9 mouse cellular contexts compared by ENCODE assay signal in genomic region chr1:82286190-82287051, GRCm38 (mm10). TPM values are rescaled to one million over a fixed set of nuclear protein-coding genes. Genes with fewer than 3 reads are reported as not detected.
A peak's percentile ranks its signal among the peaks of the same experiment; 100 is the strongest.
DNase-seq lines count a peak whose midpoint lies in the region; ATAC-seq and TF ChIP-seq lines count a peak whose summit lies in the region.
"Had no signal": no experiment of that assay in that cellular context is flagged by ENCODE, and none has a peak within 500 bp of the region (broad histone marks: within the 10 kb centered on the region; RNA-seq: fewer than 3 reads in every experiment).

No protein-coding gene starts in this region.

- peak overlapping the region; percentile 82 for H3K27ac ChIP-seq in heart, adult 2 months
- peak overlapping the region; percentile 96 for H3K27ac ChIP-seq in gastrocnemius, adult 2 months
- peak overlapping the region; percentile 4; the same call in 1 of the 2 replicates for H3K27ac ChIP-seq in kidney, embryonic 16.5 days (ENCODE audit: low read length)
- H3K27ac ChIP-seq in neural tube, embryonic 13.5 days (replicated peaks) = peak overlapping the region; percentile 64

- peak; percentile 26 to 29 for DNase-seq in heart, adult 2 months
- no peak for DNase-seq in heart, adult 8-10 months (ENCODE audit: low spot score)
- peak; percentile 28 for DNase-seq in brain, adult 2 months (ENCODE audit: low read depth, low spot score)
- DNase-seq in gastrocnemius, adult 2 months = peak; percentile 59
- DNase-seq in c-Kit-positive CD71-positive TER-119-positive erythroid progenitor cells, embryonic 14.5 days (ENCODE audit: low spot score) = no peak
- DNase-seq in thymus, adult 18-20 months = no peak

- H3K27me3 ChIP-seq in heart, adult 2 months (ENCODE audit: control insufficient read depth, insufficient read depth, low read length) = 0 out of 2 replicates have a peak, but pooled peaks cover 2% of the 10 kb centered on the region
- peaks cover 3% of the 10 kb centered on the region; the same call in 1 of the 2 replicates for H3K27me3 ChIP-seq in kidney, embryonic 16.5 days (ENCODE audit: insufficient read depth, low read length)
- H3K27me3 ChIP-seq in neural tube, embryonic 13.5 days = no peaks in the 10 kb centered on the region
- H3K27me3 ChIP-seq: Patski had no signal

- WGBS in heart, adult 2 months = 32% methylated on average over 15 of the region's 15 CpGs
- 24% methylated on average over 15 of the region's 15 CpGs for WGBS in kidney, embryonic 16.5 days
- 12% methylated on average over 15 of the region's 15 CpGs for WGBS in neural tube, embryonic 13.5 days

- TF ChIP-seq CTCF in heart, adult 2 months (IDR thresholded peaks at IDR 0.05) = no peak
- TF ChIP-seq CTCF in gastrocnemius, adult 2 months (IDR thresholded peaks at IDR 0.05) = no peak

- peak overlapping the region; percentile 67 for H3K4me3 ChIP-seq in heart, adult 2 months
- H3K4me3 ChIP-seq in gastrocnemius, adult 2 months = peak overlapping the region; percentile 82
- peak overlapping the region; percentile 42 for H3K4me3 ChIP-seq in kidney, embryonic 16.5 days (ENCODE audit: low read length)
- H3K4me3 ChIP-seq in neural tube, embryonic 13.5 days = peak overlapping the region; percentile 69

- H3K4me2 ChIP-seq in kidney, embryonic 16.5 days (replicated peaks; ENCODE audit: low read depth, low read length) = peak overlapping the region; percentile 51
- peak overlapping the region; percentile 85 for H3K4me2 ChIP-seq in neural tube, embryonic 13.5 days

- ATAC-seq in kidney, embryonic 16.5 days (ENCODE audit: low FRiP score, low TSS enrichment) = no peak
- no peak for ATAC-seq in neural tube, embryonic 13.5 days (ENCODE audit: low read depth)
- ATAC-seq: Patski had no signal

- peaks cover 7% of the 10 kb centered on the region for H3K4me1 ChIP-seq in heart, adult 2 months (ENCODE audit: control insufficient read depth, insufficient read depth, low read length)
- H3K4me1 ChIP-seq in kidney, embryonic 16.5 days (ENCODE audit: insufficient read depth, low read length) = peaks cover 42% of the 10 kb centered on the region
- H3K4me1 ChIP-seq in neural tube, embryonic 13.5 days (replicated peaks) = peaks cover 76% of the 10 kb centered on the region

- peak overlapping the region; percentile 89 for H3K9ac ChIP-seq in heart, adult 2 months (ENCODE audit: low read depth, low read length)
- H3K9ac ChIP-seq in kidney, embryonic 16.5 days (replicated peaks; ENCODE audit: low read length) = peak overlapping the region; percentile 48
- H3K9ac ChIP-seq in neural tube, embryonic 13.5 days = peak overlapping the region; percentile 76

- H3K9me3 ChIP-seq in kidney, embryonic 16.5 days (ENCODE audit: low read length) = no peaks in the 10 kb centered on the region
- no peaks in the 10 kb centered on the region for H3K9me3 ChIP-seq in neural tube, embryonic 13.5 days

- H3K79me2 ChIP-seq in heart, adult 2 months (replicated peaks; ENCODE audit: control insufficient read depth, insufficient read depth, low read length) = peaks cover 8% of the 10 kb centered on the region; the same call in 1 of the 2 replicates

- peaks cover 8% of the 10 kb centered on the region; the same call in 1 of the 2 replicates for H3K36me3 ChIP-seq in heart, adult 2 months (ENCODE audit: control insufficient read depth, insufficient read depth, low read length)
- peaks cover 16% of the 10 kb centered on the region for H3K36me3 ChIP-seq in kidney, embryonic 16.5 days (ENCODE audit: insufficient read depth, low read length)
- H3K36me3 ChIP-seq in neural tube, embryonic 13.5 days = peaks cover 15% of the 10 kb centered on the region

- TF ChIP-seq POLR2A in heart, adult 2 months (IDR thresholded peaks at IDR 0.05; ENCODE audit: insufficient read depth, low read depth, low read length) = 0 out of 2 replicates have a peak, but pooled peaks have one; percentile 37

- intact Hi-C loops in heart, adult 2 months (cut with DNase I) = loop anchor here (5.0 to 10.0 kb wide), 3 partner anchors 272 to 589 kb away; no protein-coding TSS in a partner anchor
- intact Hi-C loops in gastrocnemius, adult 2 months (cut with DNase I) = loop anchor here (2.0 to 5.0 kb wide), 4 partner anchors 44 to 389 kb away; no protein-coding TSS in a partner anchor

- no peak for TF ChIP-seq EP300 in heart, adult 2 months (IDR thresholded peaks at IDR 0.05; ENCODE audit: insufficient read depth, low read depth, low read length)

RNA-seq across cellular contexts. Expression of gene Irs1, which starts 4.8 kb away (rescaled TPM):
- 10 to 100 TPM; 39.9 to 50.0 TPM for total RNA-seq in heart, adult 2 months (2021)
- 10.5 and 15.4 TPM in 2 replicates for polyA plus RNA-seq in heart, adult 2 months (2012; rRNA removed)
- total RNA-seq in heart, adult 8-10 months (2022) = 10 to 100 TPM; 14.8 to 34.3 (median 24.0) TPM
- 10 to 100 TPM; 73.9 to 90.0 TPM for total RNA-seq in gastrocnemius, adult 2 months (2021)
- 4.2 and 4.3 TPM in 2 replicates for polyA plus RNA-seq in kidney, embryonic 16.5 days (2015; fragmentation: Nextera tagmentation; extraction: Ambion mirVana)
- 7.1 and 8.2 TPM in 2 replicates for polyA plus RNA-seq in neural tube, embryonic 13.5 days (2015; fragmentation: Nextera tagmentation; extraction: Ambion mirVana)

RNA-seq across cellular contexts. Expression of gene Rhbdd1, which starts 29.8 kb away (rescaled TPM):
- 10 to 100 TPM; 11.2 to 11.3 TPM for total RNA-seq in heart, adult 2 months (2021)
- polyA plus RNA-seq in heart, adult 2 months (2012; rRNA removed) = 10.7 and 14.0 TPM in 2 replicates
- total RNA-seq in heart, adult 8-10 months (2022) = 10 to 100 TPM in 3 of 4 experiments, 1 to 10 TPM in 1; 10.0 to 11.3 (median 10.6) TPM
- total RNA-seq in gastrocnemius, adult 2 months (2021) = 1 to 10 TPM; 8.4 to 8.5 TPM
- 11.2 and 11.8 TPM in 2 replicates for polyA plus RNA-seq in kidney, embryonic 16.5 days (2015; fragmentation: Nextera tagmentation; extraction: Ambion mirVana)
- 4.1 and 5.4 TPM in 2 replicates for polyA plus RNA-seq in neural tube, embryonic 13.5 days (2015; fragmentation: Nextera tagmentation; extraction: Ambion mirVana)

RNA-seq across cellular contexts. Expression of gene Gm9747, which starts 53.5 kb away (rescaled TPM):
- not detected for total RNA-seq in heart, adult 2 months (2021)
- 0.04 TPM in 1 of 2 replicates, not detected in the other for polyA plus RNA-seq in heart, adult 2 months (2012; rRNA removed)
- total RNA-seq in heart, adult 8-10 months (2022) = not detected
- total RNA-seq in gastrocnemius, adult 2 months (2021) = not detected
- 13.1 and 15.0 TPM in 2 replicates for polyA plus RNA-seq in kidney, embryonic 16.5 days (2015; fragmentation: Nextera tagmentation; extraction: Ambion mirVana)
- polyA plus RNA-seq in neural tube, embryonic 13.5 days (2015; fragmentation: Nextera tagmentation; extraction: Ambion mirVana) = 22.1 and 26.1 TPM in 2 replicates

Comparison
In these comparisons a context has a peak if more than half of its experiments do, and no peak if none do; other contexts are left out.
1. DNase-seq: peak in heart, adult 2 months (2 of 2), brain, adult 2 months (single experiment) and gastrocnemius, adult 2 months (single experiment); none in heart, adult 8-10 months (single experiment), c-Kit-positive CD71-positive TER-119-positive erythroid progenitor cells, embryonic 14.5 days (single experiment) and thymus, adult 18-20 months (0 of 2).
2. H3K27ac ChIP-seq: peak in every context shown above with its lines; median percentile 96 in gastrocnemius, adult 2 months; 82 in heart, adult 2 months; 64 in neural tube, embryonic 13.5 days; 4 in kidney, embryonic 16.5 days.
3. Peak in every context shown above with its lines, with median percentiles within 50 percentile points of each other: H3K4me3 ChIP-seq and H3K9ac ChIP-seq.